Mouse (Mus musculus): ENCODE data around the gene Tbx3. TPM values are rescaled to one million over a fixed set of nuclear protein-coding genes. Genes with fewer than 3 reads are reported as not detected.

Tbx3 gene
- total RNA-seq, 1 experiment = 47.9 TPM

- Histone ChIP-seq H3K27ac (ENCODE audit: insufficient read depth, low read depth, low read length, poor library complexity, severe bottlenecking) (peak overlapping the region; percentile 56; the same call in 1 of the 2 replicates), H3K4me1 (ENCODE audit: control insufficient read depth in 2 of 2, insufficient read depth in 2 of 2, low read length in 2 of 2, poor library complexity in 1 of 2) (peaks cover 5 to 9% of the 10 kb centered on the region in 2 experiments; a peak in 3 of 4 replicates), H3K4me3 (ENCODE audit: insufficient read depth in 1 of 2, low read depth in 1 of 2, low read length in 2 of 2, poor library complexity in 1 of 2, severe bottlenecking in 1 of 2) (peak overlapping the region; percentile 20 to 33; a peak in 3 of 4 replicates), H3K36me3 (ENCODE audit: control insufficient read depth, insufficient read depth, low read length, poor library complexity, severe bottlenecking) (no peaks in the 10 kb centered on the region), H3K9ac (ENCODE audit: insufficient read depth, low read depth, low read length, poor library complexity, severe bottlenecking) (no peak overlapping the region), H3K9me3 (ENCODE audit: control insufficient read depth, insufficient read depth, low read depth, low read length) (no peaks in the 10 kb centered on the region)
- DNase-seq (ENCODE audit: low read depth, low spot score) = peak; percentile 60
- in situ Hi-C loops (cut with MboI; ENCODE audit: low sequenced_read_pairs in 2 of 2, unreplicated experiment in 2 of 2) = loop anchor here in 1 of 2 experiments (25.0 kb wide), 1 partner anchor 1495 kb away; the partner anchor contains the start of genes Fbxw8 and Hrk
- TF ChIP-seq ZC3H11A (IDR thresholded peaks at IDR 0.05; ENCODE audit: borderline replicate concordance, low read depth, low read length) = no peak
- TF ChIP-seq CHD2 (IDR thresholded peaks at IDR 0.05; ENCODE audit: low read depth, low read length) = no peak
- no peak for TF ChIP-seq MAFK (IDR thresholded peaks at IDR 0.05; ENCODE audit: insufficient read depth, low read depth, low read length)
- no peak for TF ChIP-seq ZNF384 (IDR thresholded peaks at IDR 0.05; ENCODE audit: low read depth, low read length)
- no peak for TF ChIP-seq HCFC1 (IDR thresholded peaks at IDR 0.05; ENCODE audit: borderline replicate concordance, insufficient read depth, low read length)
Measured at GRCm38 (mm10) chr5:119657362-119657761, 13.1 kb upstream of the Tbx3 start.

- in situ Hi-C loops (cut with MboI; ENCODE audit: low sequenced_read_pairs in 2 of 2, unreplicated experiment in 2 of 2) = loop anchor here in 1 of 2 experiments (25.0 kb wide), 1 partner anchor 1496 kb away; the partner anchor contains the start of genes Fbxw8 and Hrk
Measured at GRCm38 (mm10) chr5:119657804-119658203, 12.7 kb upstream of the Tbx3 start.

GRCm38 (mm10) chr5:119658396-119658795 lies 12.1 kb upstream of the Tbx3 start:
- peaks cover 5 to 10% of the 10 kb centered on the region in 2 experiments; a peak in 3 of 4 replicates for H3K4me1 ChIP-seq (ENCODE audit: control insufficient read depth in 2 of 2, insufficient read depth in 2 of 2, low read length in 2 of 2, poor library complexity in 1 of 2)
- H3K9me3 ChIP-seq (ENCODE audit: control insufficient read depth, insufficient read depth, low read depth, low read length) = no peaks in the 10 kb centered on the region
- TF ChIP-seq ZNF384 (IDR thresholded peaks at IDR 0.05; ENCODE audit: low read depth, low read length) (no peak), MAFK (IDR thresholded peaks at IDR 0.05; ENCODE audit: insufficient read depth, low read depth, low read length) (no peak), HCFC1 (IDR thresholded peaks at IDR 0.05; ENCODE audit: borderline replicate concordance, insufficient read depth, low read length) (no peak), ZC3H11A (IDR thresholded peaks at IDR 0.05; ENCODE audit: borderline replicate concordance, low read depth, low read length) (no peak), CHD2 (IDR thresholded peaks at IDR 0.05; ENCODE audit: low read depth, low read length) (no peak)
- DNase-seq (ENCODE audit: low read depth, low spot score) = no peak
- no peak overlapping the region; the same call in 1 of the 2 replicates for H3K27ac ChIP-seq (ENCODE audit: insufficient read depth, low read depth, low read length, poor library complexity, severe bottlenecking)
- no peak overlapping the region for H3K9ac ChIP-seq (ENCODE audit: insufficient read depth, low read depth, low read length, poor library complexity, severe bottlenecking)
- in situ Hi-C loops (cut with MboI; ENCODE audit: low sequenced_read_pairs in 2 of 2, unreplicated experiment in 2 of 2) = loop anchor here in 1 of 2 experiments (25.0 kb wide), 1 partner anchor 1496 kb away; the partner anchor contains the start of genes Fbxw8 and Hrk
- H3K4me3 ChIP-seq (ENCODE audit: insufficient read depth in 1 of 2, low read depth in 1 of 2, low read length in 2 of 2, poor library complexity in 1 of 2, severe bottlenecking in 1 of 2) = peak overlapping the region in 1 of 2 experiments; percentile 35; a peak in 2 of 4 replicates
- H3K36me3 ChIP-seq (ENCODE audit: control insufficient read depth, insufficient read depth, low read length, poor library complexity, severe bottlenecking) = no peaks in the 10 kb centered on the region

More at GRCm38 (mm10) chr5:119657804-119658203, 12.7 kb upstream of the Tbx3 start:
- Histone ChIP-seq H3K4me1 (ENCODE audit: control insufficient read depth in 2 of 2, insufficient read depth in 2 of 2, low read length in 2 of 2, poor library complexity in 1 of 2) (peaks cover 5 to 9% of the 10 kb centered on the region in 2 experiments; a peak in 3 of 4 replicates), H3K9ac (ENCODE audit: insufficient read depth, low read depth, low read length, poor library complexity, severe bottlenecking) (peak overlapping the region; percentile 29; the same call in 1 of the 2 replicates), H3K9me3 (ENCODE audit: control insufficient read depth, insufficient read depth, low read depth, low read length) (no peaks in the 10 kb centered on the region), H3K4me3 (ENCODE audit: insufficient read depth in 1 of 2, low read depth in 1 of 2, low read length in 2 of 2, poor library complexity in 1 of 2, severe bottlenecking in 1 of 2) (peak overlapping the region; percentile 6 to 12; a peak in 2 of 4 replicates), H3K36me3 (ENCODE audit: control insufficient read depth, insufficient read depth, low read length, poor library complexity, severe bottlenecking) (no peaks in the 10 kb centered on the region), H3K27ac (ENCODE audit: insufficient read depth, low read depth, low read length, poor library complexity, severe bottlenecking) (peak overlapping the region; percentile 56; the same call in 1 of the 2 replicates)
- no peak for DNase-seq (ENCODE audit: low read depth, low spot score)
- no peak for TF ChIP-seq ZNF384 (IDR thresholded peaks at IDR 0.05; ENCODE audit: low read depth, low read length)
- TF ChIP-seq MAFK (IDR thresholded peaks at IDR 0.05; ENCODE audit: insufficient read depth, low read depth, low read length) = no peak
- TF ChIP-seq ZC3H11A (IDR thresholded peaks at IDR 0.05; ENCODE audit: borderline replicate concordance, low read depth, low read length) = no peak

GRCm38 (mm10) chr5:119659041-119659440 lies 11.4 kb upstream of the Tbx3 start:
- Histone ChIP-seq H3K36me3 (ENCODE audit: control insufficient read depth, insufficient read depth, low read length, poor library complexity, severe bottlenecking) (no peaks in the 10 kb centered on the region), H3K4me3 (ENCODE audit: insufficient read depth in 1 of 2, low read depth in 1 of 2, low read length in 2 of 2, poor library complexity in 1 of 2, severe bottlenecking in 1 of 2) (no peak overlapping the region), H3K27ac (ENCODE audit: insufficient read depth, low read depth, low read length, poor library complexity, severe bottlenecking) (no peak overlapping the region), H3K9me3 (ENCODE audit: control insufficient read depth, insufficient read depth, low read depth, low read length) (no peaks in the 10 kb centered on the region), H3K4me1 (ENCODE audit: control insufficient read depth in 2 of 2, insufficient read depth in 2 of 2, low read length in 2 of 2, poor library complexity in 1 of 2) (peaks cover 8 to 13% of the 10 kb centered on the region in 2 experiments; a peak in 3 of 4 replicates), H3K9ac (ENCODE audit: insufficient read depth, low read depth, low read length, poor library complexity, severe bottlenecking) (no peak overlapping the region)
- in situ Hi-C loops (cut with MboI; ENCODE audit: low sequenced_read_pairs in 2 of 2, unreplicated experiment in 2 of 2) = loop anchor here in 1 of 2 experiments (25.0 kb wide), 1 partner anchor 1497 kb away; the partner anchor contains the start of genes Fbxw8 and Hrk
- no peak for DNase-seq (ENCODE audit: low read depth, low spot score)
- no peak for TF ChIP-seq HCFC1 (IDR thresholded peaks at IDR 0.05; ENCODE audit: borderline replicate concordance, insufficient read depth, low read length)
- no peak for TF ChIP-seq ZNF384 (IDR thresholded peaks at IDR 0.05; ENCODE audit: low read depth, low read length)
- no peak for TF ChIP-seq MAFK (IDR thresholded peaks at IDR 0.05; ENCODE audit: insufficient read depth, low read depth, low read length)
- TF ChIP-seq CHD2 (IDR thresholded peaks at IDR 0.05; ENCODE audit: low read depth, low read length) = no peak
- TF ChIP-seq ZC3H11A (IDR thresholded peaks at IDR 0.05; ENCODE audit: borderline replicate concordance, low read depth, low read length) = no peak
